Mouse (Mus musculus) splenic B cell, adult 2 months (primary cell): Measurements from ENCODE around the gene March1.
"Not testable (repeated sequence)": the region's sequence is repeated elsewhere in the genome, so short reads cannot be mapped to it uniquely, and the experiment has no call there.

Source experiments
- DNase-seq: peaks from one replicate; pipeline ENCODE4 v3.0.0-alpha.2; 2011; ENCODE audit warnings: low read depth, low spot score
- H3K27me3 ChIP-seq: 2 replicates; pipeline ENCODE4 v1.6.1; 2012; ENCODE audit warnings: mild to moderate bottlenecking, low read length, moderate library complexity, mixed read lengths; ENCODE audit not compliant: control insufficient read depth, poor library complexity, insufficient read depth, severe bottlenecking
- H3K36me3 ChIP-seq: 2 replicates; pipeline ENCODE4 v1.6.1; 2012; ENCODE audit warnings: mild to moderate bottlenecking, low read length, moderate library complexity, mixed read lengths; ENCODE audit not compliant: control insufficient read depth, poor library complexity, insufficient read depth, severe bottlenecking

Gene March1

DNA sequence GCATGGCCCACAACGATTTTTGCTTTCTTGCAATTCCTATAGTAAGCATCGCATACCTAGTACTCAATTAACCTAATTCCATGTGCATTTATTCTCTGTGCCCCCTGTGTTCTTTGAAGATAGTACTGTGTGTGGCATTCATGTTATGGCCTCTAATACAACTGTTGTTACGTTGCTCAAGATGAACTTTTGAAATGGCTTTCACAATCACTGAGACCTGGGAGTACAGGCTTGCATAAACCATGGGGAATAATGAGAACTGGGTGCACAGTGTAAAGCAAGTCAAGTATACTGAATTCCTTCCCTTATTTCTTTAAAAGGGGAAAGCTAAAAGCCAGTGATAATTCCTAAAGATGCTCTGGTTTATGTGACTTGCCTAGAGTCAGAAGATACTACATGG, 776.4 kb downstream of the March1 start:
- H3K36me3 ChIP-seq = peaks cover 6% of the 10 kb centered on the region; the same call in 1 of the 2 replicates
- DNase-seq = no peak
- no peaks in the 10 kb centered on the region for H3K27me3 ChIP-seq

DNA sequence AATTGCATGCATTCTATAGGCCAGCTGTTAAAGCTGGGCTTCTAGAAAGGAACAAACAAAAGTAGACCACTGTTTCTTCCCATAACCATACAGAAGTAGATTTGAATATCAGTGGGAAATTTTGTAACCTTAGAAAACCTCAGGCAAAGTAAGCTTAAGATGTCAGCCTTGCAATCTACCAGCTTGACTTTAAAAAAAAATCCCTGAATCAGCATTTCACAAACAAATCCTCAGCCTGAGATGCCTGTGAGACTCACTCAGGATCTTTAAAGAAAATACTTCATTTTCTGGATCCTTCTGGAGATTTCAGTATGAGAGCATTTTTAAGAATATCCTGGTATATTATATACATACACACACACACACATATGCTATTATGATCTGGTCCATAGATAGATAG, 780.1 kb downstream of the March1 start:
- peaks cover 4% of the 10 kb centered on the region; the same call in 1 of the 2 replicates for H3K36me3 ChIP-seq
- no peak for DNase-seq

GRCm38 (mm10) chr8:66400050-66400449, 782.4 kb downstream of the March1 start:
- DNase-seq = no peak
- H3K27me3 ChIP-seq = no peaks in the 10 kb centered on the region
- H3K36me3 ChIP-seq = peaks cover 2% of the 10 kb centered on the region; the same call in 1 of the 2 replicates

More for the DNA sequence above, 780.1 kb downstream of the March1 start:
- H3K27me3 ChIP-seq = no peaks in the 10 kb centered on the region

GRCm38 (mm10) chr8:66404711-66405414, 787.2 kb downstream of the March1 start:
- Histone ChIP-seq H3K36me3 (peaks cover 8% of the 10 kb centered on the region), H3K27me3 (no peaks in the 10 kb centered on the region)
- peak; percentile 50 for DNase-seq

DNA sequence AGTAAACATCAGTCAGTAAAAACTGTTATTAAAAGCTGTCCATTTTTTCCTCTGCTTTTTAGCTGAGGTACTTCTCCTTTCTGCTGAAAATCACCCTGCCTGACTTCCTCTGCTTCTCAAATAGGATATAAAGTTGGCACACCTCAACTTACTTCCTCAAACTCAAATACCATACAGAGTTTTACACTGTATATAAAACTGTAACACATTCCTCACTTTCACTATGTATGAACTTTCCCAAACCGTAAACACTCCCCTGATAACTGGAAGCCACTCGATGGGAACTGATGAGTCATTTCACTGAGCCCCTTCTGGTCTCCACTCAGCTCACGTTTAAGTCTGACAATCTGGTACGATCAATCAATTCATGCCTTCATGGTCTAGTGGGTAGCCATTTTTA, 788.1 kb downstream of the March1 start:
- DNase-seq = peak; percentile 75
- not testable (repeated sequence) for H3K27me3 ChIP-seq, H3K36me3 ChIP-seq

- Histone ChIP-seq H3K27me3 (no peaks in the 10 kb centered on the region), H3K36me3 (peaks cover 8% of the 10 kb centered on the region)
- peak; percentile 43 for DNase-seq
These were observed 789.1 kb downstream of the March1 start for GRCm38 (mm10) chr8:66406596-66407361.

DNA sequence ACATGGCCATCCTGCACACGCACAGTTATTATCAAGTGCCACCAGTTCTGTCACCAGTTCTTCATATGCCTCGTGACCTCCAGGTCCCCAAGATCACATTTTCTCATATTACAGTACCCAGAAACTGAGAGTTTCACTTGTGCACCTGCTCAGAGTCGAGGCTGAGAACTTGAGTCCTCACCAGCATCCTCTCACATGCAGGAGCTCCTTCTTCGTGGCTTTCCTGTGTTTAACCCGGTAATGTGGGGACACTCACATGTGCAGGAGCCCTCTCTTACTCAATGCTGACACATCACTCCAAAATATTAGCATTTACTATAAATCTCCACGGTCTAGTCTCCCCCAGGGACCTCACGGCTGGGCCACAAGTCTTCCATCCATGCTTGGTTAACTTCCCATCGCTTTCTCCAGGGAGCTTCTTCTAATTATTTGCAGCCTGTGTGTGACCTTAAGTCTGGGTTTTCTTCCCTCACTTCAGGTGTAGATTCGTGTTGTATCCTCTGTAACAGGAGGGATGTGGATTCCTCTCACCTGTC, 792.4 kb downstream of the March1 start:
- Histone ChIP-seq H3K36me3 (peaks cover 6% of the 10 kb centered on the region), H3K27me3 (no peaks in the 10 kb centered on the region)
- DNase-seq = peak; percentile 68

GRCm38 (mm10) chr8:66413101-66413500, 795.4 kb downstream of the March1 start:
- Histone ChIP-seq H3K36me3 (peaks cover 10% of the 10 kb centered on the region), H3K27me3 (no peaks in the 10 kb centered on the region)
- peak; percentile 40 for DNase-seq

DNA sequence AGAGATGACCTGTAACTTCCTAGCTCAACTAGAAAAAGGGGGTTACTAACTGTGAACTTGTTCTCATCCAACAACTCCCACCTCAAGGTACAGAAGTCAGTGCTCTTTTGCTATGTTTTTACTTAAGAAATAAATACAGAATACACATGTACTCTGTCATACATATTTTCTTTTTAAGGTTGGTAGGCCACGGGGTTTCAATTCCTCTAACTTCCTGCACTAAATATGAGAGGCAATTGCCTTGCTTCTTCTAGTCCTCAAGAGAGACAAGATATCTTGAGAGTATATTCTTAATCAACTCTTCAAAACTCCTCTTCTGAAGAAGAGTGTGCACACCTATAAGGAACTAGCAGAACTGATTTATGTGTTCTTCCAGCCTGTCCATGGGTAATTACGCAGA, 797.5 kb downstream of the March1 start:
- H3K36me3 ChIP-seq = peaks cover 8% of the 10 kb centered on the region
- peak; percentile 66 for DNase-seq

DNA sequence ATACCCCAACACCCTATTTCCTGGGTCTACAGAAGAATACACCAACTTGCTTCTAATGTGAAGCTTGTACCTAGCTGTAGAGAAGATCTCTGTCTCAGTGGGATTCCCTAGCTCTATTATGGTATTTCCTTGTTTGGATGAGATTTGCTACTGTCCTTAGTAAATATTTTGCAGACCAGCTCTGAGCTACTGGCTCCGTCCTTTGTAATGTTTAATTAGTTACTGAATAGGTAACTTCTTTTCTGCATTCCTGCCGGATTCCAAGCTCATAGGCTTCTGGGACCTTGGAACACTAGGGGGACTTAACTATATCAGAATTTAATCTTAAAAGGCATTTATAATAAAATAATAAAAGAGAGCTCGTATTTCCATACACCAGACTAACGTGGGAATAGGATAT, 799.9 kb downstream of the March1 start:
- not testable (repeated sequence) for H3K36me3 ChIP-seq, DNase-seq, H3K27me3 ChIP-seq

More for the DNA sequence above, 797.5 kb downstream of the March1 start:
- H3K27me3 ChIP-seq = no peaks in the 10 kb centered on the region

DNA sequence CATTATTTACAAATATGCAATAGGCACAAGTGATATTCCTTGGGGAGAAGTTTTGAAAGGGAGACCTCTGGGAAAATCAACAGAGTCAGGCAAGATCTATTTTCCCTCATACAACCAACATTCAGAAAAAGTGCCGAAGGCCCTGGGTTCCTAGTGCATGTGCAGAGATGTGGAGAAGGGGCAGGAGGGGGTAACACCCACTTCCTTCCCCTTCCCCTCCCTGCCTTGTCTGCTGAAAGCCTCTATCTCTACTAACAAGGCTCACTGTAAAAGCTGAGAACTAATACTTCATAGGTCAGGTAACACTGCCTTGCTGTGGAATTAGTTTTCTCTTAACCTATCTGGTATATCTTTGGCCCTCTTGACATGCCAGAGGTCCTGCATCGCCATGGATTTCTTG, 812.9 kb downstream of the March1 start:
- Histone ChIP-seq H3K36me3 (peaks cover 32% of the 10 kb centered on the region), H3K27me3 (no peaks in the 10 kb centered on the region)
- peak; percentile 31 for DNase-seq

DNA sequence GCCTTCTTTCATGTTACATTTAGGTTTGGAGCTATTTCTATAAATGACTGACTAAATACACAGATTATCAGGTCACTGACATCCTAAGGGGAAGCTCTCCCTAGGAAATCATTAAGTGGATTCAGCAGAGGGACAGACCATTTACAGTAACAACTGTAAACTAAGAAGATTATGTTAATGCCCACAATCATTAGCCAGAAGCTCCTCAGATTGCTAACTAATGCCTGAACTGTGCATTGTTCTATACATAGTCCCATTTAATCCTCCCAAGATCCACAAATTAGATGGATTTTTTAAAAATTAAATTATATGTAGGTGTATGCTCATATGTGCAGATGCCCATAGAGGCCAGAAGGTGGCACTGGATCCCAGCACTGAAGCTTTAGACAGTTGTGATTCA, 815.9 kb downstream of the March1 start:
- DNase-seq = no peak
- H3K27me3 ChIP-seq = no peaks in the 10 kb centered on the region
- peaks cover 22% of the 10 kb centered on the region; the same call in 1 of the 2 replicates for H3K36me3 ChIP-seq

DNA sequence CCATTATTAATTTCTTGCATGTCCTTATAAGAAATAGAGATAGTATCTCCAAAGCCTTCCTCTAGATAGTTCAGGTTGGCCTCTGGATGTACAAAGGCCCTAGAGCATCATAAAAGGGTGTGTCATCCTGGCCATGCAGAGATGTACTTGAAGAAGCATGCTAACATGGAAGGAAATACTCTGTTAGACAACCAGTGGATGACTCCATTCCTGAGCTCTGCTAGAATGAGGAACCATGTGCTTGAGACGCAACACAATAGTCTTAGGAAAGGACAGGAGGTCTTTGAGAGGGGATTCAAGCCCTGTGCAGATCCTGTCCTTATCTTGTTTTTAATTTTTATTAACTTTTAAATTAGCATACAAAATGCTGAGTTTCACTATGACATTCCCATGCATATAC, 819.1 kb downstream of the March1 start:
- Histone ChIP-seq H3K36me3 (peaks cover 20% of the 10 kb centered on the region; the same call in 1 of the 2 replicates), H3K27me3 (no peaks in the 10 kb centered on the region)
- no peak for DNase-seq

DNA sequence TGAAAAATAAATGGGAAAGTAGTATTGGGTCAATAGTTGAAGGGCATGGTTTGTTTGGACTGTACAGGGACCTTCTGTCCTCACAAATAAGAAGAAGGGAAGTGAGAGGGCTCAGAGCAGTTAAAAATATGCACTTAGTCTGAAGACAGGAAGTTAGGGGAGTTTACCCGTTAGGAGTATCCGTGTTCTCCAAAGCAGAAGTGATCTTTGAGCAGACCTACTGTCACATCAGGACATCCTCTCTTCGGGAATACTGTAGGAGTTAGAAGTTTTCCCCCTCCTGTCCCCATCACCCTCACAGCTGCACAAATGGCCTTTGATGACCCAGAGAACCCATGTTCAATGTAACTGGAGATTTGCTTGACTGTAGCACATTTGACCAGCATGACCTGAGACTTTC, 820.2 kb downstream of the March1 start:
- DNase-seq = peak; percentile 50
- peaks cover 20% of the 10 kb centered on the region; the same call in 1 of the 2 replicates for H3K36me3 ChIP-seq
- no peaks in the 10 kb centered on the region for H3K27me3 ChIP-seq

DNA sequence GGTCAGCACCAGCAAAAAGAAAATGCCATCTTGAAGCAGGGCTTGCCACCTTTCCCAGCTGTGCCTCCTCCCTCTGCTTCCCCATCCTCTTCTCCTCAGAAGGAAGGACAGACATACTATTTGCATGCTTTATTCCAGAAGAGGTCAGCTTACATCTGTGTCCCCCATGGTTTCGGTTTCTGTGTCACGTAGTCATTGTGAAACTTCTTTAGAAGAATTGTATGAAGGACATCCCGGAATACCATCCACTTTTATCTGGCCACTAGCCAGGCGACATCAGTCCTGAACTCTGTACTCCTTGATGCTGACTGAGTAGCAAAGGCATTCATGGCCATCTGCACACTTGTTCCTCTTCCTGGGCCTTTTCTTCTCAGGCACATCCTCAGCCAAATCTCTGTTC, 820.8 kb downstream of the March1 start:
- Histone ChIP-seq H3K36me3 (peaks cover 16% of the 10 kb centered on the region; the same call in 1 of the 2 replicates), H3K27me3 (no peaks in the 10 kb centered on the region)
- DNase-seq = no peak
